Mouse (Mus musculus): ENCODE results near the gene Tmem106c.

The Tmem106c gene

DNA sequence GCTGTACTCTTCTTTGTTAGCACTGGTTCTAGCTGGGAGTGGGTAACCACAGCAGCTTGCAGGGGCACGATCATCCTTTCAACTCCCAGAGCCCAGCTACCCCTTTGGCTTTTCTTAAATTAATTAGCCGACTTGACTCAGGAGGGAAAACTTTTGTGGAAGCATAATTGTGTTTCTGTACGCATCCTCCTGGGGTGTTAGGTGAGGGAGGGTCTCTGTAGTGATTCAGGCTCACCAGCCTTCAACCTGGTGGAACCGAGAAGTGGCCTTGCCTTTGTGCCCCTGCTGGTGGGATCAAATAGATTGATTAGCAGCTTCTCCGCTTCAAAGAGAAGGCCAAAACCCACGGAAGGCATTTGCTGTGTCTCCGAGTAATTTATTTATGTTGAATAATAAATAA, 36.0 kb downstream of the Tmem106c start:
- DNase-seq (ENCODE audit: low read depth, low spot score) = no peak

DNA sequence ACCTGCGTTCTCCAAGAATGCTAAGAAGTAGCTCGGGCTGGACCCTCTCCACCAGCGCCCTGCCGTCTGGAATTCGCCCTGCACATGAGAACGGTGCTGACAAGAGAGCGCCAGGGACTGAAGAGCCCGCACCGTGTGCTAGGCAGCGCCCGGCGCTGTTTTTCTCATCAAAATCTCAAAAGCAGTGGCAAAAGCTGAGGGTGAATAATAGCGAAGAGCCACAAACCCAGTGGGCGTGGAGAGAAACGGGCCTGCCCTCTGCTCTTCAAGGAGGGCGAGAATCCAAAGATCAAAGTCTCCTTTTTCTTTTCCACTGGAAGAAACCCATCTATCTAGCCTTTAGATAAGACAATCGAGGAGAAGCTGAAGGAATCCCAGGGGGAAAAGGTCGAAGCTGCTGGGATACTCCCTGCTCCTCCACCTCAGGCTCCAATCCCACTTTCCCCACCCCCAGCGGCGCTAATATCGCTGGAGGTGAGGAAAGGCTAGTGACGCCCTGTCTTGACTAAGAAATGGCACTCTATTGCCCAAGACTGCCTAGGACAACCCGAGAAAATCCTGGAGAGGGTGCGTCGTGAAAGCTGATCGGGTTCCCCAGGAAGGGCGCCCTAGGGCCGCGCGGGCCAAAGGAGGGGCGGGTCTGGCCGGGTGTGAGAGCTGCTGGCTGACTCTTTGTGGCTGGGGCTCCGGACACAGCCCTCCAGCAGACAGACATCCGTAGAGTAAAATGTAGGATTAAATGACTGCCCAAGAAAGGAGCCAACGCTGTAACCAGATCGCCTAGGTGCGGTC, 37.5 kb downstream of the Tmem106c start:
- DNase-seq (ENCODE audit: low read depth, low spot score) = no peak

DNA sequence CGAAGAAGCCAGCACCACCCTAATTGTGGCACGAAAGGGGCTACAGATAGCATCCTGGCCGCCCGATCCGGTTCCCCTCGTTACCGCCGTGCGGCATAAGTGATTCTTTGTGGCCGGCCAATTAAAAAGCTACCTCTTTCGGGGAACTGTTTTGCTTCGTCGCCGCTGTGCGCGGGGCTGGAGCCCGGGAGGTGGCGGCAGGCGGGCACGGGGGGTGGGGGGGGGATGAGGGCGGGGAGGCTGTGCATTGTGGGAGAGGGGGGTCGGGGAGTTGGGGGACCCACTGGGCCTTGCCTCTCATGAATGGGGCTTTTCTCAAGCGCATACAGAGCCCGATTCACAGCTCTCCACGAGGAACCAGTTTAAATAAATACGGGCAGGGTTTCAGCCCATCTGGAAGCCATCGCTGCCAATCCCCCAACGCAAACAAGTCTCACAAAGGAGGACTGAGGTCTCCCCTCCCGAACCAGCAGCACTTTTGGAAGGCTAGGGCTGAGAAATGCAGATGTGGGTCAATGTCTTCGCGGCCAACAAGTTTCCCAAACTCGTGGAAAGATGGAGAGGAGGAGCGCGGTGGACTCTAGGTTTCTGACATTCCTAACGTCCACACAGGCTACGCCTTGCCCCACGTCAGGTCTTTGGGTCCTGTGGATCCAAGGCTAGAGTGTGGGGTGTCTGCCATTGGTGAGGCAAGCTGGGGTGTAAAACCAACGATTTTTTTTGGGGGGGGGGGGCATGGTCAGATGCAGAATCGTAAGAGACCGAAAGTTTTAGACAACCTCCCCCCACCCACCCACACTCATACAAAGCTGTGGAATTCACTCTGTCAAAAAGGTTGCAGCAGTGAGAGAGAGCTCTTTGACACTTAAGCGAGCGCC, 38.4 kb downstream of the Tmem106c start:
- DNase-seq (ENCODE audit: low read depth, low spot score) = no peak

DNA sequence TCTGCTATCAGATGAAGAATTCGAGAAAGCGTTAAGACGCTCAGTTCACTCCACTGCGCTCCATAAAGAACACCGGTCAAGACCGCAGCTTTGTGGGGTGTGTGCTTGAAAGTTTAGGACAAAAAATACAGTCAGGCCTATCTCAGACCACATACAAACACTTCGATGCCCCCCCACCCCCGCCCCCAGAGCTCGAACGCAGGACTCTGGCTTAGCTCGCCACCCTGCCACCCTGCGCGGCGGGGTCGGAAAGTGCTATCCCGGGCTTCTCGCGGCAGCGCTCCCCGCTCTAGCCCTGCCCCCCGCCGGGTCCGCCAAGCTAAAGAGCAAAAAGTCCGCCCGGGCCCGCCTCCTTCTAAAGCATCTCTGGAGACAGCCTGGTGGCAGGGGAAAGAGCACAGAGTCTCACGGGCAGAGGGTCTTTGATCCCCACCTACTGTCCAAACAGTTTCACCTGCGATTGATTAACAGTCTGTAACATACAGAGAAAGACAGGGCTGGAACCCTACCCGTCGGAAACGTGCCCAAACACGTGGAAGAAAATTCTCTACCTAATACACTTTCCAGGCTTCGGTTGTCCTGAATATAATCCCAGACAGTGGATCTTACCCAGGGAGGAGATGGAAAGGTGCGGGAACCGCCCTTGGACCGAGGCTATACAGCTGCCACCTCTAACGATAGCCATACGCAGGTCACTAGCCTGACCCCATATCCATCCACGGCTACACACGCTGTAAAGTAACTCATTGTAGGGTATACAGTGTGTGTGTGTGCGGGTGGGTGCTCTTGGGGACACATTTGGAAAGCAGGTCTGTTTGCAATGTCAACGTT, 39.2 kb downstream of the Tmem106c start:
- DNase-seq (ENCODE audit: low read depth, low spot score) = no peak

DNA sequence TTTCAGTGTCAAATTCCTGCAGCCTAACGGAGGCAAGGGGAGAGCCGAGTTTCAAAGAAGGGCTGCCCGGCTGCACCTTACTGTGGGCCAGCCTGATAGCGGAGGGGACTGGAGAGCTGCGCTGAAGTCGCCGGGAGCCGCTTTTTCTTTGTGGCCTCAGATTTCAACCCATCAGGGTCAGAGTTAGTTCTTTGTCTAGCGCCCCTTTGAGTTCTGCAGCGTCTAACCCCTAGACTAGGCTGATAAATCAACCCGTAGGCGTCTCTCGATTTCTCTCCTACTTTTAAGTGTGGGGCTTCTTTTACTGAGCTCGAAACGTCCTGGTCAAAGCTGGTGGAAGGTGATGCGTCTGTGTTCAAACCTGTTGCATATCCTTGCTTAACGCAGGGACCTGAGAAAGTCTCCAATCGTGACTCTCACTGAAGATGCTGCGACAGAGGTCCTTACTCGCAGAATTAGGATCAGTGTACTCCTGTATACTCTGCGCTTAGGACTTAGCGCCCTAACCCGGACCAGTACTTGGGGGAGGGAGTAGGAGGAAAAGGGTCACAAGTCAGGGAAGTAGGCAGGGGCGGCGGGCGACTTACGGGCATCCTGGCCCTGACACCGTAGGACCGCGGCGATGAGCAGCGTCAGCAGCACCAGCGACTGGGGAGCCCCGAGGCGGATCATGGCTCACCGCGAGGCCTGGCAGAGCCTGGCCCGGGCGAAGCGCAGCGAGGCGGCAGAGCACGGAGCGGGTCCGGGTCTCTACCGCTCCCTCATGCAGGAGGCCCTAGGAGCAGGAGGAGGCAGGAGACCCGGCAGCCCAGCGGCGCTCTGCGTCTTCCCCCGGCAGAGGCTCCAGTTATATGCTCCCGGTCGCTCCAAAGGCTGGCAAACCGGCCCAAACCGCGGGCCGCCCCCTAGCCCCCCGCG, 40.1 kb downstream of the Tmem106c start, which contains the start of gene Col2a1:
Gene Col2a1 (minus strand): TSS at position 874 of the 918 bp plus-strand sequence.
- DNase-seq (ENCODE audit: low read depth, low spot score) = no peak

DNA sequence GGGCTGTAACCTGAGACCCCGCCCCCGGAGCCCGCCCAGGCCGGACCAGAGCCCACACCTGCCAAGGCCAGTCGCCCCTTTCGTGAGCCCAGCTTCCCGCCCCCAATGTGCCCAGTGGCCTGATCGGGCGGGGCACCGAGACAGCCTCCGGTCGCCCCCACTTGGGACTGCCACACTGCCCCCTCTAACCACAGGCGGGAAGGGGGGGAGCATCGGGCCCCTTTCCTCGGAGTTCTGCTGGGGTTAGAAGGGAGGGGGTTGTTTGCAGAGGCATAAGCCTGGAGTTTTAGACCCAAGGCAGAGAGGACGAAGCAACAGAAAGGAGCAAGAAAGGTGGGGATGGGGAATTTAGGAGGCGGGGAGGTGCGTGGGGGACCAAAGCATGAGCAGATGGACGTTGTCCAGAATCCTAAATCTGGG, 40.8 kb downstream of the Tmem106c start:
- DNase-seq (ENCODE audit: low read depth, low spot score) = no peak

DNA sequence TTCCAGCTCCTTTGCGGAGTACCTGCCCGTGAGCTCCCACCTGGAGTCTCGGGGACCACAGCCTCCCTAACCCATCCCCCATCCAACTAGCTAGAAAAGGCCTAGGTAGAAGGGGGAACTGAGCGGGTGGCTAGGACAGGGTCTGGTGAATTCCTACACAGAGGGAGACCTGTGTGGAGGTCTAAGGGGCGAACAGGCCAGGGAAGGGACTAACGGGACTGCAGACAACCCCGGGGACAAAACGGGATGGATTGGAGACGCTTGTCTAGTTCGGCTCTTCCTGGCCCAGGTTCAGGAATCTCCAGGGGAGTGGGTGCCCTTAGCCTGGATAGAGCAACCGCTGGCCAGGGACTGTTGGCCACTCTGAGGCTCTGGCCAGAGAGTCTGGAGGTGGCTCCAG, 41.2 kb downstream of the Tmem106c start:
- DNase-seq (ENCODE audit: low read depth, low spot score) = no peak

DNA sequence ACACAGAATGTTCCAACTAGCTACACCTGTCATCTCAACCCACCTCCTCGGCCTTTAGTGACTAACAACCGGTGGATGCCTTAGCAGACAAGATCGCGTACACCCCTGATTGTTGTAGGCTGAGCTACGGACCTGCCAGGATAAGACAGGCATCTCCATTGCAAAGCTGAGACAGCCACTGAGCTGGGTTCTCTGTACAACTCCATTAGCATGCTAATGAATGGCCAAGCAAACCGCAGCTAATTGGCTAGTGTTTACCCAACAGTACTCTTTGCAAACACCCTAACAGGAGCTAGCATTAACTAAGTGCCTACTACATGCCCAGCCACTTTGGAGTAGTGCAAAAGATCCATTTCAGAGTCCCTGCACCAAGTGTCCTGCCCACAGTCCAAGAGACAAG, 48.8 kb downstream of the Tmem106c start:
- no peak for DNase-seq (ENCODE audit: low read depth, low spot score)

DNA sequence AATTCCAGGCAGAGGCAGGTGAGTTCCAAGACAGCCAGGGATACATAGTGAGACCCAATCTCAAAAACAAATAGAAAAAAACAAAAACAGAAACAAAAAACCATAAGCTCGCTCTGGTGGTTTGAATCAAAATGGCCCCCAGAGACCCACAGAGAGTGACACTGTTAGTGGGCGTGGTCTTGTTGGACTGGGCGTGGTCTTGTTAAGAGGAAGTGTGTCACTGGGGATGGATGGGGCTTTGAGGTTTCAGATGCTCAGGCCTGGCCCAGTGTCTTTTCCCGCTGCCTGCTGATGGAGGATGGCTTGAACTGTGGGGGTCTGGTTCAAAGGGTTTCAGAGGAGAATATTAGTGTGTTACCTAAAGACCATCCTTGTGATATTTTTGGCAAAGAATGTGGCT, 53.9 kb downstream of the Tmem106c start:
- no peak for DNase-seq (ENCODE audit: low read depth, low spot score)

DNA sequence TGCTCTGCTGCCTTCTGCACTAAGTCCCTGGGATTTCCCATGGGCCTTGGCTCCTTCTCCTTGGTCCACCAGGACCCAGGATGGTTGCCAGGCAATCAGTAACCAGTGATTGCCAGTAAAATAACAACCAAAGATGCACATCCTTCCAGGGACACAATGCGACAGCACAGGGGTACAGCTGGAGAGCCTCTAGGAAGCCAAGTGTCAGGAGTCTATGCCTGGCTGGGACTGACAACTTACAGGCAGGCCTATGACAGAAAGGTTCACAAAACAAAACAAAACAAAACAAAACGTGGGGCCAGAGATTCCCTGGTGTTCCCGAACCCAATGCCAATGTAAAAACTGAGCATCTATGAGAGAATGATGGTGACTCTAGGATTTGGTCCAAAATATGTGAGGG, 55.0 kb downstream of the Tmem106c start:
- no peak for DNase-seq (ENCODE audit: low read depth, low spot score)

All from retina, adult 2 months (tissue).